Mouse (Mus musculus) heart, adult 2 months (tissue): ENCODE measurements around the gene Tmem266.

ENCODE experiments used
- CTCF ChIP-seq: fragments of 200-600 bp; IDR thresholded peaks from 2 replicates; pipeline ENCODE4 v1.8.1; 2022; ENCODE audit warnings: antibody characterized with exemption, mild to moderate bottlenecking, moderate library complexity
- POLR2A ChIP-seq: fragments of 200-500 bp; IDR thresholded peaks from 2 replicates; pipeline ENCODE4 v1.6.1; 2011; ENCODE audit warnings: mild to moderate bottlenecking, low read depth, low read length, control low read depth; ENCODE audit not compliant: insufficient read depth

- TF ChIP-seq POLR2A (no peak), CTCF (no peak)
Measured at GRCm38 (mm10) chr9:55410430-55410829, 83.7 kb downstream of the Tmem266 start.
